Mouse (Mus musculus) testis, adult 2 months (tissue): ENCODE results near the gene Mlx. TPM values are rescaled to one million over a fixed set of nuclear protein-coding genes. Genes with fewer than 3 reads are reported as not detected.
A peak's percentile ranks its signal among the peaks of the same experiment; 100 is the strongest.

Experiments
- H3K27ac ChIP-seq: fragments of 200-500 bp; 2 replicates; pipeline ENCODE4 v1.5.1; 2012; ENCODE audit warnings: low read depth, low read length; ENCODE audit not compliant: control insufficient read depth, insufficient read depth
- H3K27me3 ChIP-seq: fragments of 200-500 bp; 2 replicates; pipeline ENCODE4 v1.6.1; 2012; ENCODE audit warnings: mild to moderate bottlenecking, low read length, moderate library complexity; ENCODE audit not compliant: control insufficient read depth, insufficient read depth
- H3K36me3 ChIP-seq: fragments of 200-500 bp; 2 replicates; pipeline ENCODE4 v1.6.1; 2012; ENCODE audit warnings: mild to moderate bottlenecking, low read length; ENCODE audit not compliant: control insufficient read depth, insufficient read depth
- H3K4me1 ChIP-seq: fragments of 200-500 bp; 2 replicates; pipeline ENCODE4 v1.6.1; 2012; ENCODE audit warnings: low read length; ENCODE audit not compliant: control insufficient read depth, insufficient read depth
- H3K4me3 ChIP-seq: fragments of 200-500 bp; 2 replicates; pipeline ENCODE4 v1.5.1; 2012; ENCODE audit warnings: low read depth, mild to moderate bottlenecking, low read length, moderate library complexity, mixed read lengths; ENCODE audit not compliant: control insufficient read depth
- CTCF ChIP-seq: fragments of 200-500 bp; IDR thresholded peaks from 2 replicates; pipeline ENCODE4 v1.5.1; 2012; ENCODE audit warnings: low read depth, mild to moderate bottlenecking, inconsistent platforms, low read length, moderate library complexity; ENCODE audit not compliant: control insufficient read depth, insufficient read depth, insufficient replicate concordance
- POLR2A ChIP-seq: fragments of 200-500 bp; IDR thresholded peaks from 2 replicates; pipeline ENCODE4 v1.6.1; 2012; ENCODE audit warnings: low read depth, mild to moderate bottlenecking, inconsistent platforms, low read length, moderate library complexity; ENCODE audit not compliant: control insufficient read depth
- polyA plus RNA-seq: library from polyadenylated mRNA; depleted of rRNA; stranded (reverse); fragments of >200 nt; gene quantifications from 2 replicates; pipeline ENCODE4 v1.2.3, GENCODE M21; 2012; rRNA removed

The Mlx gene
- polyA plus RNA-seq = 6.4 and 6.7 TPM in 2 replicates

GRCm38 (mm10) chr11:101086756-101087681, at the start of gene Mlx:
Gene Mlx (plus strand): TSS chr11:101087277.
- peaks cover 15% of the 10 kb centered on the region for H3K4me1 ChIP-seq
- H3K4me3 ChIP-seq = peak within 1 kb of the TSS; percentile 49
- H3K27ac ChIP-seq = peak within 1 kb of the TSS; percentile 65
- no peaks in the 10 kb centered on the region for H3K27me3 ChIP-seq
- peak; percentile 73 for TF ChIP-seq POLR2A
- TF ChIP-seq CTCF = no peak
- no peaks in the 10 kb centered on the region; the same call in 1 of the 2 replicates for H3K36me3 ChIP-seq

DNA sequence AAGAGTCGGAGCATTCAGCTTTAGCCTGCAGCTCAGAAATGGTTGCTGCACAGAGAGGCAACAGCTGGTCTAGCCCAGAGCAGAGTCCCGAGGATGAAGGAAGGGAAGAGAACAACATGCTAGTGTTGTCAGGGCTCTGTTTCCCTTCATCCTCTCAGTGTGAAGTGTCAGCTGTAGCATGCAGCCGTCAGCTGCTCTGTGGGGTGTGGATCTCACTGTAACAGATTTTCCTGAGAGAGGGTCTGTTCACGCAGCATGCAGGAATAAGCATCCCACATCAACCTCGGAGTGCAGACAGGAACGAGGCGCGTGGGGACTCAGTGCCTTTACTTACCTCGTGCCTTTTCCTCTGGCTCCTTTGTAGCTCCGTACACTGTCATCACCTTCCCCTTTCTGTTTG, 49.3 kb upstream of the Mlx start:
- Histone ChIP-seq H3K27me3 (no peaks in the 10 kb centered on the region), H3K4me1 (no peaks in the 10 kb centered on the region), H3K4me3 (no peak overlapping the region), H3K27ac (no peak overlapping the region), H3K36me3 (no peaks in the 10 kb centered on the region)
- no peak for TF ChIP-seq CTCF
- TF ChIP-seq POLR2A = no peak

- TF ChIP-seq CTCF (no peak), POLR2A (no peak)
- H3K4me1 ChIP-seq = no peaks in the 10 kb centered on the region
- H3K27ac ChIP-seq = no peak overlapping the region
- H3K36me3 ChIP-seq = peaks cover 2% of the 10 kb centered on the region; the same call in 1 of the 2 replicates
- H3K27me3 ChIP-seq = no peaks in the 10 kb centered on the region
- no peak overlapping the region for H3K4me3 ChIP-seq
Measured at GRCm38 (mm10) chr11:101045826-101046225, 41.3 kb upstream of the Mlx start.

- no peaks in the 10 kb centered on the region for H3K4me1 ChIP-seq
- H3K36me3 ChIP-seq = peaks cover 2% of the 10 kb centered on the region; the same call in 1 of the 2 replicates
- TF ChIP-seq POLR2A = no peak
- H3K4me3 ChIP-seq = no peak overlapping the region
- H3K27me3 ChIP-seq = no peaks in the 10 kb centered on the region
- no peak overlapping the region for H3K27ac ChIP-seq
Measured at GRCm38 (mm10) chr11:101046440-101046839, 40.6 kb upstream of the Mlx start.

DNA sequence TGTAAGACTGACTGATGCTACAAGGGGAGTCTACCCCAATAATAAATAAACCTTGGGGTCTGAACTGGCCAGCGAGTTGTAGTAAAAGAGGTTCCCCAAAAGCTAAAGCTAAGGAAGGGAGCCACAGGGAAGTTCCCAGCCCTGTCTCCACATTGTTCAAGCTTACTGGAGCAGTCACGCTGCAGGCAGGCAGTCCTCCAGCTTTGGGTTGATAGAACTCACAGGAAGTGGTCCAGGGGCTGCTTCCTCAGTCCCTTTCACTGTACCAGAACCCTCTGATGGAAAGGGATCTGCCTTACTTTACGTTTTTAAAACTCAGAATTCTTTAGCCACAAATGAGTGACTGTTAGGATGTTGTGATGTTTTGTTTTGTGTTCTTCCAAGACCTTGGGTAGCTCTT, 39.6 kb upstream of the Mlx start:
- H3K4me1 ChIP-seq = no peaks in the 10 kb centered on the region
- no peaks in the 10 kb centered on the region for H3K27me3 ChIP-seq
- H3K36me3 ChIP-seq = peaks cover 2% of the 10 kb centered on the region; the same call in 1 of the 2 replicates
- no peak overlapping the region for H3K27ac ChIP-seq
- no peak overlapping the region for H3K4me3 ChIP-seq
- TF ChIP-seq POLR2A (no peak), CTCF (no peak)

GRCm38 (mm10) chr11:101050359-101050758, 36.7 kb upstream of the Mlx start:
- H3K27me3 ChIP-seq = no peaks in the 10 kb centered on the region

GRCm38 (mm10) chr11:101051051-101051493, 36.0 kb upstream of the Mlx start:
- Histone ChIP-seq H3K27ac (no peak overlapping the region), H3K4me1 (no peaks in the 10 kb centered on the region), H3K4me3 (no peak overlapping the region), H3K27me3 (no peaks in the 10 kb centered on the region), H3K36me3 (no peaks in the 10 kb centered on the region; the same call in 1 of the 2 replicates)
- TF ChIP-seq POLR2A = no peak
- TF ChIP-seq CTCF = no peak

More at GRCm38 (mm10) chr11:101050359-101050758, 36.7 kb upstream of the Mlx start:
- H3K27ac ChIP-seq = no peak overlapping the region
- no peak for TF ChIP-seq POLR2A
- TF ChIP-seq CTCF = no peak
- no peaks in the 10 kb centered on the region; the same call in 1 of the 2 replicates for H3K36me3 ChIP-seq
- H3K4me1 ChIP-seq = no peaks in the 10 kb centered on the region
- no peak overlapping the region for H3K4me3 ChIP-seq
